Mouse (Mus musculus) CH12.LX (cell line): ENCODE measurements at regions not wholly inside any gene's neighbourhood (a gene's known extent, or its start where the extent isn't known, plus 50 kb on each side); places are given as distances from the start of the nearest gene placed in this dataset.

Source experiments
- POLR2A ChIP-seq: IDR thresholded peaks from 2 replicates; pipeline ENCODE4 v1.6.1; 2011; ENCODE audit warnings: low read depth, mild to moderate bottlenecking, improper control_type of control experiment, low read length
- ZC3H11A ChIP-seq: IDR thresholded peaks from 2 replicates; pipeline ENCODE4 v1.6.1; 2012; ENCODE audit warnings: low read depth, mild to moderate bottlenecking, inconsistent platforms, low read length, improper control_type of control experiment

DNA sequence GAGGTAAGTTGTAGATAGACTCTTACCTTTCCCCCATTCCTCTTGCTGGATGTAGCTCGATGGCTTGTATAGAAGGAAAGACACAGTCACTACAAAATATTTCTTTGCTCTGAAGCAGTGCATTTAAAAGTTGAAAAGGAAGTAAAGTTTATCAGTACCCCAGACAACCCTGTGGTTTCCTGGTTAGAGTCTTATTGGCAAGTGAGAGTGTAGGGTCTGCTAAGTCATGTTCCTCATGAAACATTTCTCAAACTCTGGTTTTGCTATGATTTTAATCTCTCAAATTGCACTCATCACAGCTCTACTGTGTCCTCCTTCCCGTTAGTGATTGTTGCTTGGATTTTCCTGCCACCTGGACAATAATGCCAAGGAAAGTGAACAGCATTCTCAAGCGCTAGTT, 146.4 kb upstream of the Mrgpra3 start:
- TF ChIP-seq ZC3H11A (no peak), POLR2A (no peak)
